Mouse (Mus musculus) left cerebral cortex, adult 2 months (tissue): Measurements from ENCODE around the gene Adap2. TPM values are rescaled to one million over a fixed set of nuclear protein-coding genes. Genes with fewer than 3 reads are reported as not detected.

Experiments used
- DNase-seq, 2 experiments: peaks; one replicate each; pipeline ENCODE4 v3.0.0; 2021 to 2022; ENCODE audit warnings: low spot score in 2 of 2, mixed read lengths in 1 of 2; ENCODE audit errors: extremely low spot score in 1 of 2
- H3K27ac ChIP-seq: fragments of 200-600 bp; 2 replicates; pipeline ENCODE4 v1.8.1; 2022
- H3K4me3 ChIP-seq: fragments of 200-600 bp; 2 replicates; pipeline ENCODE4 v1.8.1; 2022
- CTCF ChIP-seq: fragments of 200-600 bp; IDR thresholded peaks from 2 replicates; pipeline ENCODE4 v1.8.1; 2022; ENCODE audit warnings: antibody characterized with exemption, mild to moderate bottlenecking, moderate library complexity
- intact Hi-C: fragments of 180-260 bp; cut with DNase I; formaldehyde crosslinking; loops from one replicate; pipeline ENCODE4 v1.15.1; 2025
- total RNA-seq, 2 experiments: library from RNA; stranded (reverse); gene quantifications; 2 replicates each; pipeline ENCODE4 v1.2.3; 2021

Adap2 gene
- total RNA-seq, 2 experiments from 2014 or later = 6.2 to 9.0 TPM

DNA sequence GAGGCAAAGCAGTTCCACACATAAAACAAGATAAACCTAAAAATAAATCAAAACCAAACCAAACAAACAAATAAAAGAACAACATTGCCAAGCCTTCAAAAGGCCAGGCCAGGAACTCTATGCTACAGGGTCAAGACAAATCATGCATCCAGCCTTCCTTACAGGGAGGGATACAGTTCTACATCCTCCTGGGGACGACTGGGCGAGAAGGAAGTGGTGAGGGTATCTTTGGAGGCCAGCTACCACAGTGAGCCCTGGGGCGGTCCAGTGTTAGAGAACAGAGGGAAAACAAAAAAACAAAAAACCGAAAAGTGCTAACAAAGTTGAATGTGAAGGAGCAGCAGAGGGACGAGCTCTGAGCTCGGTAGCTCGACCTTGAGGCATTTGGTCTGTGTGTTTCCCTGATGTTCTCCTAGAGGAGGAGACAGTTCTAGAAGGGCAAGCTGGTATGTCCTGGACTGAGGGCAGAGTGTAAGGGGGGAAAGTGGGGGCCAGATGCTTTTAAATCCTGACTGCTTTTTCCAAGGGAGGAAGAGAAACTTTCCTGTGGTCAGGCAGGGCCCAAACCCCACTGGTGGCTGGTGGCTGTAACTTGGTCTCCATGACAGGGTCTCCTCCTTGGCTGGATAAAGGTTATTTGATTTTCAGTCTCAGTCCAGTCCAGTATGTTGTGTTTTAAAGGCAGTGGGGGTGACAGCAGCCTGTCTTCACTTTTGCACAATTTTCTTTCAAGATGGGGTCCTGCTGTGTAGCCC, 9.6 kb downstream of the Adap2 start:
- Histone ChIP-seq H3K4me3 (no peak overlapping the region), H3K27ac (0 out of 2 replicates have a peak overlapping the region, but pooled peaks have one; percentile 28)
- intact Hi-C loops = no loop called here
- TF ChIP-seq CTCF = no peak
- DNase-seq = no peak

DNA sequence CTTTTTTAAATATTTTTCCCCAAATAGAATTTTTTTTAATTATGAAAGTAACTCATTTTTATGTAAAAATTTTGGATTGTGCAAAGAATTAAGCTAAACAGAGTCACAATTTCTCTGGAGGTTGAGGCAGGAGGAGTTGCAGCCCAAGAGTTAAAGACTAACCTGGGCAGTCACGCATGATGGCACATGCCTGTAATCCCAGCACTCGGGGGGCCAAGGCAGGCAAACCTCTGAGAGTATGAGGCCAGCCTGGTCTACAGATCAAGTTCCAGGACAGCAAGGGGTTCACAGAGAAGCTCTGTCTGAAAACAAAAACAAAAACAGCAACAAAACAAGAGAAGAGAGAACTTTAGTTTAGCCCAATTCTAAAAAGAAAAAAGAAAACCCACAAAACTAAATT, 10.3 kb downstream of the Adap2 start:
- intact Hi-C loops = no loop called here
- TF ChIP-seq CTCF = no peak
- H3K4me3 ChIP-seq = no peak overlapping the region
- no peak for DNase-seq
- no peak overlapping the region for H3K27ac ChIP-seq

DNA sequence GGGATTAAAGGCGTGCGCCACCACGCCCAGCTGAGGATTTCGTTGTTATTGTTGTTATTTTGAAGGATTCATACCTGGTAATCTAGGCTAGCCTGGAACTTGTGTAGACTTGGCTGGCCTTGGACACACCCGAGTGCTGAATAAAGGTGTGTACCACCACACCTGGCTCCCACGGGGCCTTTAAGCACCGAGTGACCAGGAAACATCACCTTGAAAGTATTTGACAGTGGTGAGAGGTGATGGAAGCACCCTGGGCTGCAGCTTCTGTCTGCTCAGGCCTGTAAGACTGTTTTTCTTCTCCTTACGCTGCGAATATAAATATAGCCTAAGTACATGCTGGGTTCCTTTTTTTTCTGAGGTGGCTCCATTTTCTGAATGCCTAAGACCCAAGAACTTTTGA, 14.2 kb downstream of the Adap2 start:
- Histone ChIP-seq H3K4me3 (no peak overlapping the region), H3K27ac (no peak overlapping the region)
- no peak for DNase-seq
- intact Hi-C loops = no loop called here
- no peak for TF ChIP-seq CTCF

DNA sequence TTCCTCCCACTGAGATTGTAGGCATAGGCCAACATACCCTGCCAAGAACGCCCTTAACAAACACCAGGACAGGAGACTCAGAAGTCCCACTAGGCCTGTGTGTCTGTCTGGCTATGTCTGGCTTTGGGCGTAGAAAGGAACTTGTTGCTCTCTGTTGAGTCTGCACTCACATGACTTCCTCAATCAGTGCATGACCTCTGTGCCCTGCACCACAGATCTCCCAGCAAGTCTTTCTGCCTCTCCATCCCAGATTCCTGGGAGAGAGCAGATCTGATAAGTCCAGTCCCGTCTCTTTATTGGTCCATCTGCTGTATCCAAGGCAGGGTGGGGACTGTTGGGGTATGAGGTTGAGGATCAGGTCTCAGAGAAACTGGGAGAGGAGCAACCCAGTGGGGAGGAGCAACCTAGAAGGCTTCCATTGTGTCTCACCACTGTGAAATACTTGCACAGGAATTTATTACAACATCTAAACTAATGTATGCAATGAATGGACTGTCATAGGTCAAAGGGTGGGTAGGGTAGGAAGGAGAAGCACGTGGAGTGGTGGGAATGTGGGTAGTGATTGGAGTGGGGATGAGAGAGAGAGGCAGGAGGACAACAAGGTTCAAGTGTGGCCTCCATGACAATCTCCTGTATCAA, 14.8 kb downstream of the Adap2 start:
- H3K27ac ChIP-seq = no peak overlapping the region
- no peak for DNase-seq
- no peak for TF ChIP-seq CTCF
- intact Hi-C loops = no loop called here
- no peak overlapping the region for H3K4me3 ChIP-seq

DNA sequence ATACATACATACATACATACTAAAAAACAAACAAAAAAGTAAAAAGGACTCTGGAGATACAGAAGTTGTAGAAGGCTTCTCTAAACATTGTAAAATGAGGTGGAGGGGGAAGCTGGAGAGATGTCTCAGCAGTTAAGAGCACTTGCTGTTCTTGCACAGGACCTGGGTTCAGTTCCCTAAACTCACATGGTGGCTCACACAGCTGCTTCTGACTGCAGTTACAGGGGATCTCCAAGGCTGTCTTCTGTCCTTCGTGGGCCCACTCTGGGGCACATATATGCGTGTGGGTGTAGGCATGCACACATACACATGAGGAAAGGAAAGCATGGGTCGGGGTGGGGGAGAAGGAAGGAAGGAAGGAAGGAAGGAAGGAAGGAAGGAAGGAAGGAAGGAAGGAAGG, 15.7 kb downstream of the Adap2 start:
- H3K27ac ChIP-seq = no peak overlapping the region
- DNase-seq = no peak
- no peak for TF ChIP-seq CTCF
- H3K4me3 ChIP-seq = no peak overlapping the region
- intact Hi-C loops = no loop called here

DNA sequence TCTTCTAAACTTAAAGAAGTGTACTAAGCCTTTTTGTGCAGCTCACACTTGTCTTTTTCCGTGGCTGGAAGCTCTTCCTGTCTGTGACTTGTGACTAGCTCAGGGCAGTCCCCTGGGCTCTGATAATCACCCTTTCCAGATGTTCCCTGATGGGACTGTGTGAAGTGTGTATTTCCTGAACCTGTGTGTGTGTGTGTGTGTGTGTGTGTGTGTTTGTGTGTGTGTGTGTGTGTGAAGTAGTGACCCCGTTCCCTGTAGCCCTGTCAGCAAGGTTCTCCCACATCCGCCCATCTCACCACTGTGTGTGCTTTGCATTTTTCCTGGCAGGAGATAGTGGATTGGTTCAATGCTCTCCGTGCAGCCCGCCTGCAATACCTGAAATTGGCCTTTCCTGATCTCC, 16.4 kb downstream of the Adap2 start:
- TF ChIP-seq CTCF = no peak
- no peak overlapping the region for H3K4me3 ChIP-seq
- no peak overlapping the region for H3K27ac ChIP-seq
- no peak for DNase-seq
- intact Hi-C loops = no loop called here

DNA sequence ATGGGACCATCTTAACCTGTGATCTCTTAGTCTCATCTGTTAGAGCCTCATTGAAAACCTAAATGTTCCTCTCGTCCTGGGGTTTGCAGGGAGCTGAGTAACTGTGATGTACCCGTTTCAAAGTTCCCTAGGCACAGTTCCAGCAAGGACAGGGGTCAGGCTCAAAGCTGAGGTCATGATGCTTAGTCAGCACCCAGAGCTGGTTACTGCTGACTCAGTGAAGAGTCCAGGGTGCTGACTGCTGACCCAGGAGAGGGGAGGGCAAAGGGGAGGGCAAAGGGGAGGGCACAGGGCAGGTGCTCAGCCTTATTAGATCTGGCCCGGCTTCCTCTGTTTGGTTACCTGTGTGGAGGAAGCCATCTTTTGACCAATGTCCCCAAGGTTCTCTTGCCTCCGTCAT, 18.0 kb downstream of the Adap2 start:
- no peak overlapping the region for H3K27ac ChIP-seq
- no peak overlapping the region for H3K4me3 ChIP-seq
- no peak for DNase-seq
- no peak for TF ChIP-seq CTCF
- intact Hi-C loops = no loop called here

DNA sequence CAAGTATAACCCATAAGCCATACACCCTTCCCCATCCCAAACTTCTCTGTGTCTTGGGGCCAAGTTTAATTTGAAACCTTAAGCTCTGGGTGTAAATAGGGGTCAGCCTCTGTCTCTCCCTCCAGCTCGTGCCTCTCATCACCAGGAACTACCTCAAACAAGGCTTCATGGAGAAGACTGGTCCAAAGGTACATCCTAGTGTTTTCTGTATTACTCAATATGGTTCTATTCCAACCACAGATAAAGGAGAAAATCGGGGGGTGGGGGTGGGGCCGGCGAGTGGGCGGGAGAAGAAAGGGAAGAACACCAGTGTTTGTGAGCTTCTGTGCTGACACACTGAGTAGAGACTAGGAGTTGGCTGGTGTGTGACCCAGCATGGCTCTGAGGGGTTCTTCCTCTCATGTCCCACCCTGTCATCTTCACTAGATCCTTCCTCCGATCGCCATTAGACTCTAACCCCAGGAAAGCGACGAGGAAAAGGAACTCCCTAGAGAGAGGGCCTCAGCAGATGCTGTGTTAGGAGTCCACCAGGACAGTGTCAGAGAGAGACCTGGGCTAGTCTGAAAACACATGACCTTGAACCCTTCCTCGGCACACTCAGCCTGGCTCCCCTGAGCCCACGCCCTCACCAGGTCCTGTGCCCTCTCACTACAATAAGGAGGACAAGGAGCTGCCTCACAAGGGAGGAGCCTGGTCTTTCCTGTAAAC, 20.2 kb downstream of the Adap2 start:
- no peak for DNase-seq
- no peak overlapping the region for H3K4me3 ChIP-seq
- intact Hi-C loops = no loop called here
- TF ChIP-seq CTCF = no peak
- no peak overlapping the region for H3K27ac ChIP-seq

DNA sequence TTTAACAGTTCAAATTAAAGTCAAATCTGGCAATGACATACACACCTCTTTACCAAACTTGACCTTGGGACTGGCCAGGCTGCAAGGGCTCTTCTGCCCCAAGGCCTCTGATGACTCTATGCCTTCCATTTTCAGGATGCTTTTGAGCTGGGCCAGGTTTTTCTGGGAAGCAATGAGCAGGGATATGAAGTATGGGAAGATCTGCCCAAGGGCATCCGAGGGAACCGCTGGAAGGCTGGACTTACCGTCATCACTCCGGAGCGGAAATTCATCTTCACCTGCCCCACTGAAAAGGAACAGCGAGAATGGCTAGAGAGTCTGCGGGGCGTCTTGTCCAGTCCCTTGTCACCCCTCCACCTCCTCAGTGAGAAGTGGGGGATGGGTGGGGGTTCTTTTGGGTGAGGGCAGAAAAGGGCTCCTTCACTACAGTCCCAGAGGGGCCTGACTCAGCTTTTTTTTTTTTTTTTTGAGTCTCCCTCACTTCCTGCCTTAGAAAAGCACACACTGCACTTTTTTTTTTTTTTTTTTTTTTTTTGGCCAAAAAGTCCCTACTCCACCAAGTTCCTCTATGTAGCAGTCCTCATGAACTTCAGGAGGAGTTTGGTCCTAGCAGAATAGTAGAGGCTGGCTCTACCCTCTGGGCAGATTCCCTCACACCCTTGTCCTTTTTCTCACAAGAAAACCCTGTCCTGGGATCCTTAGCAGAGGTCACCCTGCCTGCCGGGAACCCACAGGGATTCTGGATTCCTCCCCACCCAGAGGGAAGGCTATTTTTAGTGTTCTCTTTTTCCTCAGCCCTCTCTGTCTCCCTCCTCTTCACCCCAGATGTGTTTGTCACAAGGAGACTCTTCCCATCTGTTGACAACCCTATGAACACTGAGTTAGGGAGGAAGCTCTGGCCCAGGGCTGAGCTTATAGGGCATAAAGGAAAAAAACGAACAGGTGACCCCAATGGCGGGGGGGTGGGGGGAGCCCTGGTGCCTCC, 23.3 kb downstream of the Adap2 start:
- no peak for DNase-seq
- H3K27ac ChIP-seq = peak overlapping the region; percentile 63; the same call in 1 of the 2 replicates
- intact Hi-C loops = loop anchor here (2.0 kb wide), 1 partner anchor 22 kb away; the partner anchor contains the start of gene Adap2
- TF ChIP-seq CTCF = no peak
- H3K4me3 ChIP-seq = no peak overlapping the region

DNA sequence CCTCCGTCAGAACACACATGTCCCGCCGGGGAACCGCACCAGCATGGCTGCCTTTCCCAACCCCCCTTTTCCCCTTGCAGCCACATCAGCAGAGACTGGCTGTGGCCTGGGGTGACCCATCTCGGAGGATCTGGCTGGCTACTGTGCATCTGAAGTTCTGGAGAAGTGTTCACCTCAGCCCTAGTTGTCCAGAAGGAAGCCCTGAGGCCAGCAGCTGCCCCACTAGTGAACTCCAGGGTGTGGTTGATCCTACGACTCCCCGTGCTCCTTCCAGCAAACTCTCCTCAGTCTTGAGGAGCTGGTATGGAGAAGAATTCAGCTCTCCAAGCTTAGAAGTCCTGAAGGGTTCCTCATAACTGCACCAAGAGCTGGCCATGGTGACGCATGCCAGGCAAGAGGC, 24.4 kb downstream of the Adap2 start:
- no peak for DNase-seq
- Histone ChIP-seq H3K4me3 (no peak overlapping the region), H3K27ac (peak overlapping the region; percentile 63; the same call in 1 of the 2 replicates)
- no peak for TF ChIP-seq CTCF
- intact Hi-C loops = no loop called here

DNA sequence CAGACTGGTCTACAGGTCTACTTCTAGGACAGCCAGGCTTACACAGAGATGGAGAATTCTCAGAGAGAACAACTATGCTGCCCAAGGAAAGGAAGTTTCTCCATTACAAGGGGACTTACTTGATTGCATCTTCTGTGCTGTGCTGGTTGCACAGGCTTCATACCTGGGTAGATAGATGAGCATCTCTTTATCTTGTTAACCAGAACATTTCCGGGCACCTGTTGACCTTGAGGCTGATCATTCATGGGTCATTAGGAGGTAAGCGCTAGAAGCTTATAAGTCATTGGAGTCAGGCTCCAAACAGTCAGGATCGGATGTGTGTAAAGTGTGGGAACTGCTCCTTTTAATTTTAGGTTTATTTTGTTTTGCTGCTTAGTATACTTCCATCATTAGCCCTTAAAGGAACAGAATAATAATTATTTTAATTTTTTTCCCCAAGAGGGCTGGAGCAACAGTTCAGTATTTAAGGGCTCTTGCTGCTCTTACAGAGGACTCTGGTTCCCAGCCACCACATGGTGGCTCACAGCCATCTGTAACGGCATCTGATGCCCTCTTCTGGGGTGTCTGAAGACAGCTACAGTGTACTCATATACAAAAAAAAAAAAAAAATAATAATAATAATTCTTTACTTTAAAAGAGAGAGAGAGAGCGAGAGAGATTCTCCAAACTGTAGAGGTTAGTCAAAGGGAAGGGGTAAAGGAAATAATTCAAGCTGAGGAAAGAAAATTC, 27.3 kb downstream of the Adap2 start:
- no peak for DNase-seq
- TF ChIP-seq CTCF = no peak; the same call in 1 of the 2 replicates
- H3K4me3 ChIP-seq = no peak overlapping the region
- no peak overlapping the region for H3K27ac ChIP-seq
- intact Hi-C loops = no loop called here
